Mouse (Mus musculus) spleen, adult 2 months (tissue): Measurements from ENCODE around the gene Ddx4. TPM values are rescaled to one million over a fixed set of nuclear protein-coding genes. Genes with fewer than 3 reads are reported as not detected.

Experiments
- DNase-seq, 2 experiments: peaks; one replicate each; pipeline versions ENCODE4 v3.0.0 to v3.0.0-alpha.2; 2012 to 2021; ENCODE audit warnings: low spot score in 2 of 2, low read depth in 1 of 2
- H3K27ac ChIP-seq: fragments of 200-500 bp; 2 replicates; pipeline ENCODE4 v1.5.1; 2012; ENCODE audit warnings: low read length, inconsistent platforms; ENCODE audit not compliant: insufficient read depth
- H3K27me3 ChIP-seq: fragments of 200-500 bp; 2 replicates; pipeline ENCODE4 v1.6.1; 2012; ENCODE audit warnings: mild to moderate bottlenecking, moderate library complexity, low read length, inconsistent platforms; ENCODE audit not compliant: control insufficient read depth, insufficient read depth
- H3K36me3 ChIP-seq: fragments of 200-500 bp; 2 replicates; pipeline ENCODE4 v1.6.1; 2012; ENCODE audit warnings: mild to moderate bottlenecking, low read length, inconsistent platforms; ENCODE audit not compliant: control insufficient read depth, insufficient read depth
- H3K4me1 ChIP-seq: fragments of 200-500 bp; 2 replicates; pipeline ENCODE4 v1.6.1; 2011; ENCODE audit warnings: inconsistent platforms; ENCODE audit not compliant: control insufficient read depth, insufficient read depth, insufficient read length
- H3K4me3 ChIP-seq: fragments of 200-500 bp; 2 replicates; pipeline ENCODE4 v1.5.1; 2011; ENCODE audit warnings: mild to moderate bottlenecking, inconsistent platforms; ENCODE audit not compliant: insufficient read depth, insufficient read length; ENCODE audit errors: extremely low read depth
- CTCF ChIP-seq: fragments of 200-500 bp; IDR thresholded peaks from 2 replicates; pipeline ENCODE4 v1.5.1; 2011; ENCODE audit warnings: mild to moderate bottlenecking, inconsistent platforms; ENCODE audit not compliant: insufficient read depth, insufficient read length, insufficient replicate concordance; ENCODE audit errors: extremely low read depth
- POLR2A ChIP-seq: fragments of 200-500 bp; IDR thresholded peaks from 2 replicates; pipeline ENCODE4 v1.6.1; 2011; ENCODE audit warnings: low read depth, low read length, inconsistent platforms
- WGBS: fragments of 180-500 bp; shearing (Covaris S2); methylation state at CpG from one replicate; pipeline ENCODE4 v1.1.7; 2018; 5-methylcytosine and 5-hydroxymethylcytosine counted together
- polyA plus RNA-seq: library from polyadenylated mRNA; depleted of rRNA; stranded (reverse); fragments of >200 nt; gene quantifications from 2 replicates; pipeline ENCODE4 v1.2.3, GENCODE M21; 2012

The Ddx4 gene
- polyA plus RNA-seq, 1 experiment = 0.06 TPM

DNA sequence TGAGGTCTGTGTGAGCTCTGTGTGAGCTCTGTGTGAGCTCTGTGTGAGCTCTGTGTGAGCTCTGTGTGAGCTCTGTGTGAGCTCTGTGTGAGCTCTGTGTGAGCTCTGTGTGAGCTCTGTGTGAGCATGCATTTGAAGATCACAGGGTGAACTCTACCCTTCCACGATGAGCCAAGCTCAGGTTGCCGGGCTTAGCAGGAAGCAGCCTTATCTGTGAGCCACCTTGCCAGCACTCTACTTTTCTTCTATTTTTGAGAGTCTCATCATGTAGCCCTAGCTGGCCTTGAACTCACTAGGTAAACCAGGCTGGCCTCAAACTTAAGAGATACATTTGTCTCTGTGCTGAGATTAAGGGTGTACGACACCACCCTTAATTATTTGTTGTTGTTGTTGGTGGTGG lies 15.8 kb downstream of the Ddx4 start:
- Histone ChIP-seq H3K4me1 (no peaks in the 10 kb centered on the region; the same call in 1 of the 2 replicates), H3K27me3 (no peaks in the 10 kb centered on the region), H3K4me3 (no peak overlapping the region), H3K27ac (no peak overlapping the region), H3K36me3 (no peaks in the 10 kb centered on the region)
- DNase-seq = no peak
- TF ChIP-seq CTCF (no peak), POLR2A (no peak)
- WGBS = 76% methylated on average over 3 of the region's 3 CpGs

DNA sequence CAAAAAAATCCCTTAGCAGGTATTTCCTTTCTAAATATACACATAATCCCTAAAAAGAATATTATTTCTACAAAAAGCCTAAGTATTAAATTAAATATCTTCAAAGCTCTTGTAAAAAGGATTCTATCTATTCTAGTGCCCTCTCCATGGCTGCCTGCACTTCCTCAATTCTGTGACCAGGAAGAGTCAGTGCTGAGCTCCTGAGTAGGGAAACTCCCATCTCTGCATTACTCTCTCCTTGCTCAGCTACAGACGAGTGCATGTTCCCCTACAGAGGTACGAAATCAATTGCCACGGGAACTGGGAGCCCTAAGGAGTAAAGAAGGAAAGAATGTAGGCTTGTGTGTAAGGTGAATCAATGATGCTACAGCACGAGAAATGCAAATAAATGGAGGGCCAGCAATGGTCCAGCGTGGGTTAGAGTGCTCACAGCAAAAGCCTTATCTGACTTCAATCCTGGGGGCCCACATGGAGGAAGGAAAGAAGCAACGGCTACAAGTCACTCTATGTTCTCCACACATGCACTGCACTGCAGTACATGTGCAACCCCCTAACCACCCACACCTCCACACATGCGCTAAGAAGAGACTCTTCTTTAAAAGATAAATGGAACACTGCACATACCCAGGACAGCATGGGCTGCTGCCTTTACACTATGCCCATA lies 17.0 kb downstream of the Ddx4 start:
- H3K27me3 ChIP-seq = no peaks in the 10 kb centered on the region
- no peak for DNase-seq
- no peak for TF ChIP-seq POLR2A
- no peak for TF ChIP-seq CTCF
- no peaks in the 10 kb centered on the region for H3K36me3 ChIP-seq
- 43% methylated on average over 7 of the region's 7 CpGs for WGBS
- H3K4me3 ChIP-seq = no peak overlapping the region
- H3K27ac ChIP-seq = no peak overlapping the region
- H3K4me1 ChIP-seq = no peaks in the 10 kb centered on the region; the same call in 1 of the 2 replicates

DNA sequence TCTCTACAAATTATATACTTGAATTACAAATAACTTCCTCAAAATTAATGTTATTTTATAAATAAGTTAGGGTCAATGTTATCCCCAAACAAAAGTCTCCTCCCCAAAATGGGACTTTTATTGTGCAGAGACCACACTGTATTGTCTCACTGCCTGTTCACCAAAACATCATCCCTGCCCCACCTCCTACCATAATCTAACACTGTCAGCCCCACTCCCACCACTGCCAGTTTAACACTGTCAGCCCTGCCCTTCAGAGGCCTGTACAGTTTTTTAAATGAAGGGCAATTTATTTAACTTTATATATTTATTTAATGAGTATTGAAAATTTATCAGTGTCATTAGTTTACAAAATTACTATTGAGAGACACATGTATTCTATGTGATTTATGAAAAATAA lies 26.7 kb downstream of the Ddx4 start:
- no peak for DNase-seq
- TF ChIP-seq POLR2A (no peak), CTCF (no peak)
- H3K4me3 ChIP-seq = no peak overlapping the region

DNA sequence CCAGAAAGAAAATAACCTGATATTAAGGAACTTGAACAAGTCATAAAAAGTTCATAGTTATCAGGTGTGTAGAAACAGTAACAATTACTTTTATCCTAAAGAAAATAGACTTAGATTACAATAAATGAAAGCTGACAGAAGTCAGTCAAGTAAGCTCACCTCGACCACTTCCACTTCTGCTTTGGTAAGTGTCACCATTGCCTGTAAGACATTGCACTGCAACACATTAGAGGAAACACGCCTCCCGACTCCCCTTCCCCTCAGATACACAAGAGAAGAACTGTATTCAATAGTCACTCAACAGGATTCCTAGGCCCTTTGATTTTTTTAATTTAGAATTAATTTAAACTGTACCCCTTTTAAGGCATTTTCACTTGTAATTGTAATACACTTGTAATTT lies 27.7 kb downstream of the Ddx4 start:
- Histone ChIP-seq H3K4me1 (no peaks in the 10 kb centered on the region), H3K4me3 (no peak overlapping the region), H3K27ac (no peak overlapping the region), H3K36me3 (no peaks in the 10 kb centered on the region), H3K27me3 (no peaks in the 10 kb centered on the region)
- no peak for TF ChIP-seq POLR2A
- no peak for TF ChIP-seq CTCF
- 18% methylated on average over 3 of the region's 3 CpGs for WGBS
- no peak for DNase-seq

More for the DNA sequence above, 26.7 kb downstream of the Ddx4 start:
- no peak overlapping the region for H3K27ac ChIP-seq
- no peaks in the 10 kb centered on the region for H3K36me3 ChIP-seq
- no peaks in the 10 kb centered on the region for H3K27me3 ChIP-seq
- no peaks in the 10 kb centered on the region for H3K4me1 ChIP-seq

DNA sequence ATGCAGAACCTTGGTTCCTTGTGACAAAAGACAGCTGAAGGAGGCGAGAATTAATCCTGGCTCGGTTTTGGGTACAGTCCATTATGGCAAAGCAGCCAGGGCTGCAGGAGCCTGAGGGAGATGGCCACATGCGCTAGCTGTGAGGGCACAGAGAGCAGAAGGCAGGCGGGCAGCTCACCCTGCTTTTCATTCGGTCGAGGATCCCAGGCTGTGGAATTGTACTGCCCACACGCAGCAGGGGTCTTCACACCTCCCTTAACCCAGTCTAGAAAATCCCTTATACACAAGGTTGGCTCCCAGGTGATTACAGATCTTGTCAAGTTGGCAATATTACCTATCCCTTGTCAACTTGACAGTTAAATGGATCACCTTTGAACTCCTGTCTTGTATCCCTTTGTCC lies 28.6 kb downstream of the Ddx4 start:
- Histone ChIP-seq H3K27me3 (no peaks in the 10 kb centered on the region), H3K36me3 (no peaks in the 10 kb centered on the region), H3K27ac (no peak overlapping the region), H3K4me1 (no peaks in the 10 kb centered on the region), H3K4me3 (no peak overlapping the region)
- 94% methylated on average over 7 of the region's 7 CpGs for WGBS
- TF ChIP-seq POLR2A = no peak
- no peak for DNase-seq

DNA sequence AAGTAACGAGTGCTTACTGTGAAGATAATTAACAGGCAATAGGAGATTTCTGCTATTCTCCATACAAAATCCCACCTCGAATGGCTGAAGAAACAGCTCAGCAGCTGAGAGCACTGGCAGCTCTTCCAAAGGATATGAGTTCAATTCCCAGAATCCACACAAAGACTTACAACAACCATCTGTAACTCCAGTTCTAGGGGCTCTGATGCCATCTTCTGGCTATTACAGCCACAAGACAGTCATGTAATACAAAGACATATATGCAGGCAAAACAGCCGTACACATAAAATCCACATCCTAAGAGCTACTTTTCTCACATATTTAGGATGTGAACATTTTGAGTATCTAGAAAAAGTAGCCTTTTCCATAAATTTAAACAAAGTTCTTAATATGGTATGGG lies 30.7 kb downstream of the Ddx4 start:
- Histone ChIP-seq H3K36me3 (no peaks in the 10 kb centered on the region), H3K27me3 (no peaks in the 10 kb centered on the region), H3K4me3 (no peak overlapping the region), H3K27ac (no peak overlapping the region), H3K4me1 (no peaks in the 10 kb centered on the region)
- whole genome bisulfite sequencing = 68% methylated on average over 3 of the region's 3 CpGs
- no peak for TF ChIP-seq CTCF
- no peak for TF ChIP-seq POLR2A
- no peak for DNase-seq

DNA sequence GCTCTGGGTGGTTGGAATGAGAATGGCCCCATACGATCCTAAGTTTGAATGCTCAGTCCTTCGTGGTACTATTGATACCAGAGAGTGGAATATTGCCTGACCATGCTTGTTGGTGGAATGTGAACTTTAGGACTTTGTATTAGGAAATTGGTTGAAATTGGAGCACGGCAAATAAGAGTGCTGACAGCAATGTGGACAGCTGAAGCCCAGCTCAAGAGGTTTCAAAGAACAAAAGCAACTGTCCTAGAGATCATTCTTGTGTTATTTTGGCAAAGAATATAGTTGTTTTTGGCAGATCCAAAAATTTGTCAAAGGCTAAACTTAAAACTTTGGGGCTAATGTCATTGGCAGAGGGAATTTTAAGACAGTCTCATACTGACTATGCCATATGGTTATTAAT lies 43.7 kb downstream of the Ddx4 start:
- WGBS = 95% methylated on average over 3 of the region's 3 CpGs
- no peaks in the 10 kb centered on the region for H3K4me1 ChIP-seq
- no peaks in the 10 kb centered on the region for H3K36me3 ChIP-seq
- DNase-seq = no peak
- TF ChIP-seq POLR2A (no peak), CTCF (no peak)
- no peak overlapping the region for H3K27ac ChIP-seq
- H3K27me3 ChIP-seq = no peaks in the 10 kb centered on the region
- no peak overlapping the region for H3K4me3 ChIP-seq

DNA sequence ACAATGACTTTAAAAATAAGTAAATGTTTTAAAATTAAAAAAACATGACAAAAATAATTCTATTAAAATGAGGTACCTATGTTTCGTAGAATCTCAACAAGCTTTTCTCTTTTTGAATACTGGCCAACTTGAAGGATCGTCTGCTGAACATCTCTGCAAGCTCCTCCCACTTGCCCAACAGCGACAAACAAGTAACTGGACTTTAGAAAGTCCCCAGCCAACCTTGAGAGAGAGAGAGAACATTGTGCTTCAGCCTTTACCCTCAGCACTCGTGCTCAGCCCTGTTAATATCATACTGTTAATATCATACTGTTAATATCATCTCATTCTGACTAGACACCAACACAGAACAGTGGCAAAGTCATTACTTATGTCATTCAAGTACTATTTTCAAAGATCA lies 47.9 kb downstream of the Ddx4 start:
- DNase-seq = no peak

More for the DNA sequence above, 47.9 kb downstream of the Ddx4 start:
- Histone ChIP-seq H3K4me3 (no peak overlapping the region), H3K27me3 (no peaks in the 10 kb centered on the region), H3K36me3 (no peaks in the 10 kb centered on the region), H3K4me1 (no peaks in the 10 kb centered on the region), H3K27ac (no peak overlapping the region)
- 85% methylated on average over 4 of the region's 4 CpGs for WGBS
- TF ChIP-seq CTCF (no peak), POLR2A (no peak)
